Mouse (Mus musculus) limb, embryonic 13.5 days (tissue): ENCODE results near the gene Slc7a7. TPM values are rescaled to one million over a fixed set of nuclear protein-coding genes. Genes with fewer than 3 reads are reported as not detected.

Experiments
- ATAC-seq: fragments of 200-750 bp; cut with Nextera tagmentation; 2 replicates; pipeline ENCODE4 v1.8.0; 2017; ENCODE audit warnings: low read depth, moderate number of reproducible peaks, moderate TSS enrichment; ENCODE audit not compliant: low FRiP score
- H3K27ac ChIP-seq: fragments of 300-500 bp; sonication (generic); 2 replicates; pipeline ENCODE4 v1.5.1; 2015; ENCODE audit warnings: inconsistent platforms, mild to moderate bottlenecking, moderate library complexity
- H3K27me3 ChIP-seq: fragments of 300-500 bp; sonication (generic); 2 replicates; pipeline ENCODE4 v1.6.1; 2015; ENCODE audit warnings: mild to moderate bottlenecking, inconsistent platforms
- H3K36me3 ChIP-seq: fragments of 300-500 bp; sonication (generic); 2 replicates; pipeline ENCODE4 v1.6.1; 2015; ENCODE audit warnings: inconsistent platforms, mild to moderate bottlenecking, moderate library complexity
- H3K4me1 ChIP-seq: fragments of 300-500 bp; sonication (generic); 2 replicates; pipeline ENCODE4 v1.6.1; 2015; ENCODE audit warnings: inconsistent platforms
- H3K4me2 ChIP-seq: fragments of 300-500 bp; sonication (generic); replicated peaks from 2 replicates; pipeline ENCODE4 v1.6.1; 2015; ENCODE audit warnings: inconsistent platforms, mild to moderate bottlenecking, moderate library complexity
- H3K4me3 ChIP-seq: fragments of 300-500 bp; sonication (generic); 2 replicates; pipeline ENCODE4 v1.5.1; 2015; ENCODE audit warnings: moderate library complexity, mild to moderate bottlenecking, inconsistent platforms
- H3K9ac ChIP-seq: fragments of 300-500 bp; sonication (generic); 2 replicates; pipeline ENCODE4 v1.6.1; 2015; ENCODE audit warnings: mild to moderate bottlenecking, inconsistent platforms
- H3K9me3 ChIP-seq: fragments of 300-500 bp; sonication (generic); 2 replicates; pipeline ENCODE4 v1.6.1; 2016; ENCODE audit warnings: inconsistent platforms
- WGBS: fragments of 180-500 bp; shearing (Covaris S2); methylation state at CpG from one replicate; pipeline ENCODE4 v1.1.7; 2015; 5-methylcytosine and 5-hydroxymethylcytosine counted together
- polyA plus RNA-seq: library from polyadenylated mRNA; unstranded; fragments of >200 nt; fragmentation: Nextera tagmentation; extraction: Ambion mirVana; gene quantifications from 2 replicates; pipeline ENCODE4 v1.2.1, GENCODE M21; 2015

Gene Slc7a7
- polyA plus RNA-seq, 1 experiment from 2014 or later: 5.1 TPM

- H3K9me3 ChIP-seq: no peaks in the 10 kb centered on the region
These were observed 19.1 kb downstream of the Slc7a7 start for GRCm38 (mm10) chr14:54398528-54398916.

GRCm38 (mm10) chr14:54397872-54398527 is 19.6 kb downstream of the Slc7a7 start:
- H3K9ac ChIP-seq: no peak overlapping the region
- no peaks in the 10 kb centered on the region for H3K27me3 ChIP-seq
- no peak overlapping the region for H3K4me3 ChIP-seq
- peaks cover 2% of the 10 kb centered on the region; the same call in 1 of the 2 replicates for H3K4me1 ChIP-seq
- 56% methylated on average over 7 of the region's 7 CpGs for WGBS
- H3K4me2 ChIP-seq: no peak overlapping the region
- H3K36me3 ChIP-seq: no peaks in the 10 kb centered on the region
- no peak for ATAC-seq
- H3K9me3 ChIP-seq: no peaks in the 10 kb centered on the region
- no peak overlapping the region for H3K27ac ChIP-seq

More at GRCm38 (mm10) chr14:54398528-54398916, 19.1 kb downstream of the Slc7a7 start:
- Histone ChIP-seq H3K27ac (no peak overlapping the region), H3K27me3 (no peaks in the 10 kb centered on the region), H3K36me3 (no peaks in the 10 kb centered on the region), H3K4me2 (no peak overlapping the region), H3K4me3 (no peak overlapping the region), H3K4me1 (peaks cover 2% of the 10 kb centered on the region; the same call in 1 of the 2 replicates), H3K9ac (no peak overlapping the region)
- WGBS: 59% methylated on average over 7 of the region's 7 CpGs
- ATAC-seq: no peak

- no peak overlapping the region for H3K9ac ChIP-seq
- no peak for ATAC-seq
- WGBS: 77% methylated on average over 7 of the region's 7 CpGs
These were observed 20.9 kb downstream of the Slc7a7 start for GRCm38 (mm10) chr14:54396685-54397084.

GRCm38 (mm10) chr14:54394309-54394708 is 23.3 kb downstream of the Slc7a7 start:
- no peaks in the 10 kb centered on the region for H3K9me3 ChIP-seq
- H3K4me3 ChIP-seq: no peak overlapping the region
- no peaks in the 10 kb centered on the region for H3K36me3 ChIP-seq
- no peaks in the 10 kb centered on the region for H3K27me3 ChIP-seq
- no peak for ATAC-seq
- H3K27ac ChIP-seq: no peak overlapping the region
- H3K4me1 ChIP-seq: no peaks in the 10 kb centered on the region
- no peak overlapping the region for H3K4me2 ChIP-seq
- H3K9ac ChIP-seq: no peak overlapping the region

More at GRCm38 (mm10) chr14:54396685-54397084, 20.9 kb downstream of the Slc7a7 start:
- Histone ChIP-seq H3K4me3 (no peak overlapping the region), H3K4me2 (no peak overlapping the region), H3K36me3 (no peaks in the 10 kb centered on the region), H3K27ac (no peak overlapping the region), H3K27me3 (no peaks in the 10 kb centered on the region), H3K4me1 (0 out of 2 replicates have a peak, but pooled peaks cover 2% of the 10 kb centered on the region), H3K9me3 (no peaks in the 10 kb centered on the region)

GRCm38 (mm10) chr14:54393794-54394193 is 23.8 kb downstream of the Slc7a7 start:
- H3K36me3 ChIP-seq: no peaks in the 10 kb centered on the region
- H3K27me3 ChIP-seq: no peaks in the 10 kb centered on the region
- no peak overlapping the region for H3K4me3 ChIP-seq
- no peak overlapping the region for H3K4me2 ChIP-seq
- no peaks in the 10 kb centered on the region for H3K9me3 ChIP-seq
- H3K9ac ChIP-seq: no peak overlapping the region
- H3K4me1 ChIP-seq: no peaks in the 10 kb centered on the region
- ATAC-seq: no peak
- no peak overlapping the region for H3K27ac ChIP-seq
- WGBS: 66% methylated on average over 3 of the region's 3 CpGs

GRCm38 (mm10) chr14:54390843-54391242 is 26.7 kb downstream of the Slc7a7 start:
- no peak overlapping the region for H3K27ac ChIP-seq
- no peaks in the 10 kb centered on the region for H3K27me3 ChIP-seq
- no peak overlapping the region for H3K4me2 ChIP-seq
- WGBS: 45% methylated on average over 6 of the region's 6 CpGs
- no peak overlapping the region for H3K4me3 ChIP-seq
- H3K9ac ChIP-seq: no peak overlapping the region
- ATAC-seq: no peak
- no peaks in the 10 kb centered on the region for H3K36me3 ChIP-seq
- no peaks in the 10 kb centered on the region for H3K9me3 ChIP-seq
- no peaks in the 10 kb centered on the region for H3K4me1 ChIP-seq

- H3K27ac ChIP-seq: no peak overlapping the region
- no peaks in the 10 kb centered on the region for H3K27me3 ChIP-seq
- no peak for ATAC-seq
- 76% methylated on average over 6 of the region's 6 CpGs for WGBS
- no peak overlapping the region for H3K4me2 ChIP-seq
- peaks cover 6% of the 10 kb centered on the region; the same call in 1 of the 2 replicates for H3K4me1 ChIP-seq
- H3K9me3 ChIP-seq: no peaks in the 10 kb centered on the region
- no peak overlapping the region for H3K9ac ChIP-seq
- no peaks in the 10 kb centered on the region for H3K36me3 ChIP-seq
- H3K4me3 ChIP-seq: no peak overlapping the region
These were observed 30.0 kb downstream of the Slc7a7 start for GRCm38 (mm10) chr14:54387546-54387945.

- no peak overlapping the region for H3K4me2 ChIP-seq
These were observed 31.5 kb downstream of the Slc7a7 start for GRCm38 (mm10) chr14:54385968-54386618.

GRCm38 (mm10) chr14:54384396-54384795 is 33.2 kb downstream of the Slc7a7 start:
- Histone ChIP-seq H3K4me3 (no peak overlapping the region), H3K27ac (no peak overlapping the region), H3K4me1 (peaks cover 6% of the 10 kb centered on the region; the same call in 1 of the 2 replicates), H3K9me3 (no peaks in the 10 kb centered on the region), H3K36me3 (no peaks in the 10 kb centered on the region), H3K4me2 (no peak overlapping the region), H3K9ac (no peak overlapping the region), H3K27me3 (no peaks in the 10 kb centered on the region)
- no peak for ATAC-seq
- 89% methylated on average over 8 of the region's 8 CpGs for whole genome bisulfite sequencing

More at GRCm38 (mm10) chr14:54385968-54386618, 31.5 kb downstream of the Slc7a7 start:
- Histone ChIP-seq H3K36me3 (no peaks in the 10 kb centered on the region), H3K4me3 (no peak overlapping the region), H3K27me3 (no peaks in the 10 kb centered on the region), H3K9me3 (no peaks in the 10 kb centered on the region), H3K27ac (no peak overlapping the region), H3K9ac (no peak overlapping the region), H3K4me1 (peaks cover 6% of the 10 kb centered on the region; the same call in 1 of the 2 replicates)
- ATAC-seq: no peak
- WGBS: 76% methylated on average over 7 of the region's 7 CpGs

- WGBS: 58% methylated on average over 4 of the region's 4 CpGs
- Histone ChIP-seq H3K9me3 (no peaks in the 10 kb centered on the region), H3K4me1 (peaks cover 6% of the 10 kb centered on the region; the same call in 1 of the 2 replicates), H3K27me3 (no peaks in the 10 kb centered on the region), H3K9ac (no peak overlapping the region), H3K4me3 (no peak overlapping the region), H3K36me3 (no peaks in the 10 kb centered on the region), H3K4me2 (no peak overlapping the region), H3K27ac (no peak overlapping the region)
- ATAC-seq: no peak
These were observed 34.2 kb downstream of the Slc7a7 start for GRCm38 (mm10) chr14:54383355-54383771.

GRCm38 (mm10) chr14:54382641-54383040 is 34.9 kb downstream of the Slc7a7 start:
- no peak overlapping the region for H3K27ac ChIP-seq
- H3K27me3 ChIP-seq: no peaks in the 10 kb centered on the region
- no peaks in the 10 kb centered on the region for H3K36me3 ChIP-seq
- H3K9ac ChIP-seq: no peak overlapping the region
- no peak overlapping the region for H3K4me2 ChIP-seq
- H3K4me3 ChIP-seq: no peak overlapping the region
- H3K4me1 ChIP-seq: peaks cover 6% of the 10 kb centered on the region; the same call in 1 of the 2 replicates
- H3K9me3 ChIP-seq: no peaks in the 10 kb centered on the region
- WGBS: 84% methylated on average over 9 of the region's 9 CpGs
- no peak for ATAC-seq

GRCm38 (mm10) chr14:54381816-54382215 is 35.8 kb downstream of the Slc7a7 start:
- WGBS: 80% methylated on average over 10 of the region's 10 CpGs
- Histone ChIP-seq H3K9me3 (no peaks in the 10 kb centered on the region), H3K9ac (no peak overlapping the region), H3K4me2 (no peak overlapping the region), H3K4me1 (peaks cover 6% of the 10 kb centered on the region; the same call in 1 of the 2 replicates), H3K27me3 (no peaks in the 10 kb centered on the region), H3K36me3 (no peaks in the 10 kb centered on the region), H3K4me3 (no peak overlapping the region), H3K27ac (no peak overlapping the region)
- ATAC-seq: no peak
